Mouse (Mus musculus) myocyte (in vitro differentiated cells): ENCODE data around the gene Atrnl1.

Experiments
- CEBPB ChIP-seq: IDR thresholded peaks from 2 replicates; pipeline ENCODE4 v1.6.1; 2011; ENCODE audit warnings: mild to moderate bottlenecking, moderate library complexity; ENCODE audit not compliant: poor library complexity, insufficient read depth, severe bottlenecking
- E2F4 ChIP-seq: IDR thresholded peaks from one replicate; pipeline ENCODE4 v1.6.1; 2011; ENCODE audit warnings: mild to moderate bottlenecking, control low read depth, moderate library complexity; ENCODE audit not compliant: insufficient read depth
- MAX ChIP-seq: IDR thresholded peaks from one replicate; pipeline ENCODE4 v1.6.1; 2011; ENCODE audit warnings: low read depth, mild to moderate bottlenecking, control low read depth
- MYOG ChIP-seq, 3 experiments: IDR thresholded peaks; one replicate each; pipeline ENCODE4 v1.6.1; 2011; ENCODE audit warnings: control low read depth in 2 of 3, low read depth in 2 of 3, mild to moderate bottlenecking in 2 of 3; ENCODE audit not compliant: insufficient read length in 2 of 3, control insufficient read depth in 1 of 3, insufficient read depth in 1 of 3
- POLR2A ChIP-seq: IDR thresholded peaks from one replicate; pipeline ENCODE4 v1.6.1; 2011; ENCODE audit warnings: low read depth, mild to moderate bottlenecking, control low read depth, moderate library complexity; ENCODE audit not compliant: insufficient read length
- POLR2AphosphoS2 ChIP-seq: IDR thresholded peaks from one replicate; pipeline ENCODE4 v1.6.1; 2011; ENCODE audit warnings: low read depth, control low read depth; ENCODE audit not compliant: insufficient read length
- REST ChIP-seq: IDR thresholded peaks from one replicate; pipeline ENCODE4 v1.6.1; 2011; ENCODE audit warnings: mild to moderate bottlenecking, control low read depth, moderate library complexity; ENCODE audit not compliant: insufficient read depth, insufficient read length
- TCF12 ChIP-seq: IDR thresholded peaks from one replicate; pipeline ENCODE4 v1.6.1; 2011; ENCODE audit warnings: mild to moderate bottlenecking, control low read depth; ENCODE audit not compliant: poor library complexity, insufficient read depth, severe bottlenecking
- TCF3 ChIP-seq: IDR thresholded peaks from one replicate; pipeline ENCODE4 v1.6.1; 2011; ENCODE audit warnings: low read depth, control low read depth; ENCODE audit not compliant: insufficient read length
- USF1 ChIP-seq: IDR thresholded peaks from one replicate; pipeline ENCODE4 v1.6.1; 2011; ENCODE audit warnings: low read depth, mild to moderate bottlenecking, control low read depth, moderate library complexity

DNA sequence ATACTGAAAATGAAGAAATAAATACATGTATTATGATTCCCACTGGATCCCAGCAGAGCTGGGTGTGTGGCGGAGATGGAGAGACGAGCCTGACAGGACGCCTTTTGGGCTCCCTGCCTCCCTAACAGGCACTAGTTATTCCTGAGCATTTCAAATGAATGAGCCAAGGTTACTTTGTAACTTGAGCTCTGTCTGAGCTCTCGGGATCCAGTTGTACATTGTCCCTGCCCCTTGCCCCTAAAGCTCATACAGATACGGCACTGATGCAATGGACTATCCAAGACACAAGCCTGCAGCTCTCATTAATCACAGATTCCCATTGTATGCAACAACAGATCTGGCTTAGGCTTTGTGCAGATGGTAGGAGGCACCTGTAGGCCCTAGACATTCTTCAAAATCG lies 464.4 kb downstream of the Atrnl1 start:
- TF ChIP-seq TCF12 (no peak), POLR2A (no peak), POLR2AphosphoS2 (no peak), REST (no peak), USF1 (no peak), MAX (no peak), E2F4 (no peak), CEBPB (no peak), TCF3 (no peak), MYOG (IDR thresholded peaks at IDR 0.05; ENCODE audit: control insufficient read depth in 1 of 3, insufficient read depth in 1 of 3, insufficient read length in 2 of 3, low read depth in 2 of 3) (no peak)
